Mouse (Mus musculus) liver, embryonic 14.5 days (tissue): Measurements from ENCODE around the gene Chmp2a. TPM values are rescaled to one million over a fixed set of nuclear protein-coding genes. Genes with fewer than 3 reads are reported as not detected.

ENCODE experiments used
- ATAC-seq: fragments of 200-750 bp; cut with Nextera tagmentation; 2 replicates; pipeline ENCODE4 v1.8.0; 2017; ENCODE audit warnings: moderate number of reproducible peaks, mild to moderate bottlenecking, moderate library complexity; ENCODE audit not compliant: insufficient read depth
- DNase-seq, 3 experiments: peaks; one replicate each; pipeline ENCODE4 v3.0.0-alpha.2; 2012 to 2013; ENCODE audit warnings: low read depth in 3 of 3, low spot score in 3 of 3
- H3K27ac ChIP-seq: fragments of 300-500 bp; sonication (generic); 2 replicates; pipeline ENCODE4 v1.5.1; 2014; ENCODE audit warnings: moderate library complexity, mild to moderate bottlenecking, control low read depth, inconsistent platforms
- H3K27me3 ChIP-seq: fragments of 300-500 bp; sonication (generic); 2 replicates; pipeline ENCODE4 v1.6.1; 2014; ENCODE audit warnings: mild to moderate bottlenecking, low read length, moderate library complexity; ENCODE audit not compliant: control insufficient read depth, insufficient read depth
- H3K36me3 ChIP-seq: fragments of 300-500 bp; sonication (generic); replicated peaks from 2 replicates; pipeline ENCODE4 v1.6.1; 2014; ENCODE audit warnings: low read depth; ENCODE audit not compliant: control insufficient read depth, insufficient read depth
- H3K4me1 ChIP-seq, 2 experiments: fragments of 200-500 bp in 1 of 2; fragments of 300-500 bp in 1 of 2; sonication (generic) in 1 of 2; replicated peaks; 2 replicates each; pipeline ENCODE4 v1.6.1; 2012 to 2014; ENCODE audit warnings: antibody characterized with exemption in 1 of 2, inconsistent platforms in 1 of 2, low read length in 1 of 2; ENCODE audit not compliant: control insufficient read depth in 2 of 2, insufficient read depth in 2 of 2
- H3K4me2 ChIP-seq: fragments of 300-500 bp; sonication (generic); 2 replicates; pipeline ENCODE4 v1.6.1; 2014; ENCODE audit warnings: low read depth, mild to moderate bottlenecking, control low read depth, moderate library complexity
- H3K4me3 ChIP-seq, 2 experiments: fragments of 200-500 bp in 1 of 2; fragments of 300-500 bp in 1 of 2; sonication (generic) in 1 of 2; 2 replicates each; pipeline ENCODE4 v1.5.1; 2012 to 2014; ENCODE audit warnings: low read depth in 2 of 2, low read length in 2 of 2, mild to moderate bottlenecking in 2 of 2, control low read depth in 1 of 2, inconsistent platforms in 1 of 2, moderate library complexity in 1 of 2; ENCODE audit not compliant: insufficient read depth in 1 of 2
- H3K9ac ChIP-seq: fragments of 300-500 bp; sonication (generic); replicated peaks from 2 replicates; pipeline ENCODE4 v1.6.1; 2014; ENCODE audit warnings: mild to moderate bottlenecking, control low read depth, moderate library complexity
- H3K9me3 ChIP-seq: fragments of 300-500 bp; sonication (generic); 2 replicates; pipeline ENCODE4 v1.6.1; 2016; ENCODE audit warnings: low read length, mixed read lengths; ENCODE audit not compliant: control insufficient read depth
- CTCF ChIP-seq: IDR thresholded peaks from 2 replicates; pipeline ENCODE4 v1.5.1; 2016; ENCODE audit warnings: antibody characterized with exemption, low read depth, control low read depth
- EP300 ChIP-seq: IDR thresholded peaks from 2 replicates; pipeline ENCODE4 v1.6.1; 2016; ENCODE audit warnings: antibody characterized with exemption, low read depth
- WGBS: fragments of 180-500 bp; shearing (Covaris S2); extraction: QIAGEN DNeasy Blood & Tissue Kit; methylation state at CpG from one replicate; pipeline ENCODE4 v1.1.7; 2014; ENCODE audit not compliant: insufficient replicate concordance; 5-methylcytosine and 5-hydroxymethylcytosine counted together
- polyA plus RNA-seq, 2 experiments: library from polyadenylated mRNA; depleted of rRNA in 1 of 2; stranded (reverse) in 1 of 2; unstranded in 1 of 2; fragments of >200 nt; fragmentation: Nextera tagmentation in 1 of 2; extraction: Ambion mirVana in 1 of 2; gene quantifications; 2 replicates each; pipeline versions ENCODE4 v1.2.1 to v1.2.3; 2012 to 2014

Gene Chmp2a
- polyA plus RNA-seq, 2 experiments: 92.3 to 136 TPM

GRCm38 (mm10) chr7:13001584-13001983 is 33.0 kb downstream of the Chmp2a start:
- Histone ChIP-seq H3K27me3 (no peaks in the 10 kb centered on the region), H3K4me3 (no peak overlapping the region), H3K9ac (no peak overlapping the region), H3K4me1 (no peaks in the 10 kb centered on the region), H3K36me3 (peaks cover 3% of the 10 kb centered on the region; the same call in 1 of the 2 replicates), H3K27ac (no peak overlapping the region), H3K4me2 (no peak overlapping the region), H3K9me3 (no peaks in the 10 kb centered on the region)
- WGBS: 40% methylated on average over 1 of the region's 1 CpGs
- DNase-seq (no peak), ATAC-seq (no peak)
- TF ChIP-seq CTCF: no peak
- no peak for TF ChIP-seq EP300

GRCm38 (mm10) chr7:12998851-12999250 is 35.8 kb downstream of the Chmp2a start, which contains the start of gene Trim28:
Gene Trim28 (plus strand): TSS chr7:12999114.
- no peak within 1 kb of the TSS for H3K4me3 ChIP-seq
- no peak within 1 kb of the TSS for H3K27ac ChIP-seq
- H3K4me2 ChIP-seq: no peak within 1 kb of the TSS

GRCm38 (mm10) chr7:12998053-12998452 is 36.6 kb downstream of the Chmp2a start, which contains the start of gene Slc27a5:
Gene Slc27a5 (minus strand): TSS chr7:12998192.
- no peaks in the 10 kb centered on the region for H3K9me3 ChIP-seq
- 0 out of 2 replicates have a peak within 1 kb of the TSS, but pooled peaks have one; percentile 11 for H3K4me2 ChIP-seq
- DNase-seq (no peak), ATAC-seq (no peak)
- no peak within 1 kb of the TSS for H3K4me3 ChIP-seq
- no peak for TF ChIP-seq CTCF
- TF ChIP-seq EP300: no peak
- no peaks in the 10 kb centered on the region for H3K27me3 ChIP-seq
- no peaks in the 10 kb centered on the region for H3K4me1 ChIP-seq
- 0 out of 2 replicates have a peak within 1 kb of the TSS, but pooled peaks have one; percentile 13 for H3K9ac ChIP-seq
- no peaks in the 10 kb centered on the region for H3K36me3 ChIP-seq
- H3K27ac ChIP-seq: no peak within 1 kb of the TSS
- WGBS: 55% methylated on average over 5 of the region's 5 CpGs

More at GRCm38 (mm10) chr7:12998851-12999250, 35.8 kb downstream of the Chmp2a start, which contains the start of gene Trim28:
- no peak for TF ChIP-seq CTCF
- TF ChIP-seq EP300: no peak
- DNase-seq: no peak
- Histone ChIP-seq H3K9ac (no peak within 1 kb of the TSS), H3K4me1 (no peaks in the 10 kb centered on the region), H3K36me3 (no peaks in the 10 kb centered on the region), H3K27me3 (no peaks in the 10 kb centered on the region), H3K9me3 (no peaks in the 10 kb centered on the region)
- WGBS: 69% methylated on average over 3 of the region's 3 CpGs
- no peak for ATAC-seq

DNA sequence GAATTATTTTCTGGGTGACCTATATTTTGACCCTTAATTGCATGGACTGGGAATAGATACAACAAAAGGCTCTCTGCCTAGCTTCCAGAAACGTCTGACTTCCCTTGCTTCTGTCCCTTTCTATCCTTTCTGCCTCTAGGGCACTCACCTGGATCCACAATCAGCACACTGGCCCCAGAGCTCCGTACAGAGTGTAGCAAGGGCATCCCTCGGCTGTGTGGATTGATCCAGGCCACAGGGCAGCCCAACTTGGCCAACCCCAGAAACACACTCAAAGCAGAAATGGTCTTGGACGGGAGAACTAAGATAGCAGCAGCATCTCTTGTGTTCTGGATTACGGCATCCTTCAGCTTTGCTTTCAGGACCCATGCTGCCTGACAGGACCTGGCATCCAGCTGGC is 37.4 kb downstream of the Chmp2a start:
- ATAC-seq (no peak), DNase-seq (no peak)
- Histone ChIP-seq H3K9ac (0 out of 2 replicates have a peak overlapping the region, but pooled peaks have one; percentile 13), H3K36me3 (no peaks in the 10 kb centered on the region), H3K4me2 (0 out of 2 replicates have a peak overlapping the region, but pooled peaks have one; percentile 11), H3K4me3 (no peak overlapping the region), H3K4me1 (no peaks in the 10 kb centered on the region), H3K9me3 (no peaks in the 10 kb centered on the region), H3K27ac (no peak overlapping the region), H3K27me3 (no peaks in the 10 kb centered on the region)
- no peak for TF ChIP-seq CTCF
- no peak for TF ChIP-seq EP300
- 61% methylated on average over 5 of the region's 5 CpGs for WGBS

GRCm38 (mm10) chr7:12995862-12996261 is 38.7 kb downstream of the Chmp2a start:
- ATAC-seq (no peak), DNase-seq (no peak)
- TF ChIP-seq EP300: no peak
- TF ChIP-seq CTCF: no peak
- Histone ChIP-seq H3K4me2 (no peak overlapping the region), H3K4me3 (no peak overlapping the region), H3K9ac (no peak overlapping the region), H3K27ac (no peak overlapping the region), H3K9me3 (no peaks in the 10 kb centered on the region), H3K36me3 (no peaks in the 10 kb centered on the region), H3K27me3 (no peaks in the 10 kb centered on the region), H3K4me1 (no peaks in the 10 kb centered on the region; a peak in 1 of 4 replicates)
